In the genomic region with DNA sequence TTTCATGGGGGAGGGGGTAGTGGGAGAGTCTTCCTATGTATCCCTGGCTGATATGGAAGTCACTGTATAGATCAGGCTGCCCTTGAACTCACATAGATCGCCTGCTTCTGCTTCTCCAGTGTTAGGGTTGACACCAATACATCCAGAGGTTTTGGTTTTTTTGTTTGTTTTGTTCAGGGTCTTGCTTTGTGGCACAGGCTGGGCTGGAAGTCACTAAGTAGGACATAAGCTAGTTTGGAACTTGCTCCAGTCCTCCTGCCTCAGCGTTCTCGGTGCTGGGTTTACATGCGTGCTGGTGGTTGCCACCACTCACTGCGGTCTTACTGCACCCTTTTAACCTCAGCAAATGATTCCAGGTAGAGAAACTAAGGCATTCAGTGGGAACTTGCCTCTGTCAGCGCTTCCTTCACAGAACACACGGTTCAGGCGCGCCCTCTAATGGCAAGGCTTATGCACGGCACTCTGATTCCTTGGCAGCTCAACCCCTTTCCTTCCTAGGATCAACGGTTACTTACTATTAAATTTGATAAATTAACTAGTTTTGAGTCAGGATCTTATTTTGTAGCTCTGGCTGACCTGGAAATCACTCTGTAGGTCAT, we compare ENCODE assay signal across 8 mouse cellular contexts. TPM values are rescaled to one million over a fixed set of nuclear protein-coding genes. Genes with fewer than 3 reads are reported as not detected.
DNase-seq lines count a peak whose midpoint lies in the region; ATAC-seq and TF ChIP-seq lines count a peak whose summit lies in the region.

No protein-coding gene starts in this region.

- no peaks in the 10 kb centered on the region for H3K79me2 ChIP-seq in CH12.LX (replicated peaks; ENCODE audit: control insufficient read depth, extremely low read depth, insufficient read depth, poor library complexity, severe bottlenecking)

- no peak overlapping the region for H3K4me3 ChIP-seq in CH12.LX (replicated peaks in 1 of 3; ENCODE audit: low read depth in 2 of 3, low read length in 2 of 3, poor library complexity in 1 of 3)
- peak overlapping the region; percentile 52 for H3K4me3 ChIP-seq in embryonic facial prominence, embryonic 13.5 days
- H3K4me3 ChIP-seq in heart, embryonic 16.5 days (ENCODE audit: low read length) = no peak overlapping the region
- H3K4me3 ChIP-seq in lung, embryonic 15.5 days = no peak overlapping the region

- H3K36me3 ChIP-seq in CH12.LX (replicated peaks in 1 of 2; ENCODE audit: control insufficient read depth in 1 of 2, insufficient read depth in 1 of 2, low read length in 1 of 2) = peaks cover 4 to 9% of the 10 kb centered on the region in 2 experiments
- peaks cover 7% of the 10 kb centered on the region for H3K36me3 ChIP-seq in embryonic facial prominence, embryonic 13.5 days
- peaks cover under 1% of the 10 kb centered on the region; the same call in 1 of the 2 replicates for H3K36me3 ChIP-seq in heart, embryonic 16.5 days (ENCODE audit: control insufficient read depth, insufficient read depth)
- peaks cover 2% of the 10 kb centered on the region for H3K36me3 ChIP-seq in lung, embryonic 15.5 days

- H3K4me2 ChIP-seq in CH12.LX (ENCODE audit: insufficient read depth, low read depth, poor library complexity, severe bottlenecking) = peak overlapping the region; percentile 85
- H3K4me2 ChIP-seq in embryonic facial prominence, embryonic 13.5 days = peak overlapping the region; percentile 93
- H3K4me2 ChIP-seq in heart, embryonic 16.5 days (ENCODE audit: low read depth, low read length) = peak overlapping the region; percentile 8; the same call in 1 of the 2 replicates
- peak overlapping the region; percentile 92 for H3K4me2 ChIP-seq in lung, embryonic 15.5 days

- no peak for TF ChIP-seq POLR2A in CH12.LX (IDR thresholded peaks at IDR 0.05; ENCODE audit: low read depth, low read length)

- H3K27me3 ChIP-seq in CH12.LX (replicated peaks) = peaks cover 22% of the 10 kb centered on the region
- peaks cover 19% of the 10 kb centered on the region for H3K27me3 ChIP-seq in embryonic facial prominence, embryonic 13.5 days
- no peaks in the 10 kb centered on the region for H3K27me3 ChIP-seq in heart, embryonic 16.5 days (ENCODE audit: control insufficient read depth, insufficient read depth, low read length)
- peaks cover 17% of the 10 kb centered on the region for H3K27me3 ChIP-seq in lung, embryonic 15.5 days

- in situ Hi-C loops in CH12.LX (cut with MboI; ENCODE audit: low pct_ligation_motif_present, low pct_unique_long_range_greater_than_20kb, low sequenced_read_pairs) = loop anchor here (5.0 kb wide), 1 partner anchor 36 kb away; no protein-coding TSS in a partner anchor

- peak; percentile 94 for TF ChIP-seq RAD21 in CH12.LX (IDR thresholded peaks at IDR 0.05; ENCODE audit: low read depth, low read length)

- ATAC-seq in embryonic facial prominence, embryonic 13.5 days (ENCODE audit: insufficient number of reproducible peaks, insufficient read depth, low FRiP score, low TSS enrichment, low read depth) = no peak
- ATAC-seq in heart, embryonic 16.5 days (replicated peaks; ENCODE audit: extremely low read depth, insufficient read depth, low FRiP score) = no peak
- ATAC-seq in lung, embryonic 15.5 days (ENCODE audit: borderline replicate concordance, extremely low read depth, low FRiP score, low TSS enrichment) = no peak
- no peak for ATAC-seq in activated CD4-positive, CD25-positive, alpha-beta regulatory T cell, adult 4 months

- peaks cover 4 to 37% of the 10 kb centered on the region in 2 experiments; a peak in 3 of 4 replicates for H3K4me1 ChIP-seq in CH12.LX (ENCODE audit: control insufficient read depth in 1 of 2, insufficient read depth in 2 of 2)
- H3K4me1 ChIP-seq in embryonic facial prominence, embryonic 13.5 days = peaks cover 39% of the 10 kb centered on the region
- peaks cover 29% of the 10 kb centered on the region for H3K4me1 ChIP-seq in heart, embryonic 16.5 days (ENCODE audit: control insufficient read depth, insufficient read depth, low read length)
- peaks cover 44% of the 10 kb centered on the region for H3K4me1 ChIP-seq in lung, embryonic 15.5 days

- dilution Hi-C loops in CH12.LX (cut with MboI; ENCODE audit: extremely low pct_ligation_motif_present, extremely low pct_unique_long_range_greater_than_20kb, low sequenced_read_pairs) = no loop called here

- peak; percentile 84 to 96 for TF ChIP-seq CTCF in CH12.LX (conservative IDR thresholded peaks at IDR 0.05 in 1 of 2, IDR thresholded peaks at IDR 0.05 in 1 of 2; ENCODE audit: low read depth in 2 of 2, low read length in 2 of 2)

- H3K9me3 ChIP-seq in CH12.LX (replicated peaks; ENCODE audit: low read length) = no peaks in the 10 kb centered on the region
- no peaks in the 10 kb centered on the region for H3K9me3 ChIP-seq in embryonic facial prominence, embryonic 13.5 days
- H3K9me3 ChIP-seq in heart, embryonic 16.5 days (replicated peaks; ENCODE audit: control insufficient read depth, low read length) = no peaks in the 10 kb centered on the region
- no peaks in the 10 kb centered on the region for H3K9me3 ChIP-seq in lung, embryonic 15.5 days

- peak; percentile 81 for DNase-seq in CH12.LX (ENCODE audit: extremely low read depth)
- peak; percentile 81 for DNase-seq in adrenal gland, postnatal 14 days
- DNase-seq in kidney, postnatal 25 days = peak; percentile 74 to 78
- peak; percentile 95 for DNase-seq in retina, embryonic 14.5 days (ENCODE audit: low spot score)

- WGBS in embryonic facial prominence, embryonic 13.5 days = 2% methylated on average over 11 of the region's 11 CpGs
- 2% methylated on average over 11 of the region's 11 CpGs for WGBS in heart, embryonic 16.5 days
- WGBS in lung, embryonic 15.5 days = under 1% methylated on average over 11 of the region's 11 CpGs

- H3K27ac ChIP-seq in CH12.LX (ENCODE audit: insufficient read depth, low read depth) = no peak overlapping the region
- H3K27ac ChIP-seq in embryonic facial prominence, embryonic 13.5 days = no peak overlapping the region
- H3K27ac ChIP-seq in heart, embryonic 16.5 days (ENCODE audit: low read length) = no peak overlapping the region
- H3K27ac ChIP-seq in lung, embryonic 15.5 days = no peak overlapping the region

- no peak for TF ChIP-seq EP300 in CH12.LX (IDR thresholded peaks at IDR 0.05; ENCODE audit: low read length)

- no peak overlapping the region; the same call in 1 of the 2 replicates for H3K9ac ChIP-seq in CH12.LX (ENCODE audit: insufficient read depth, low read depth)
- H3K9ac ChIP-seq in embryonic facial prominence, embryonic 13.5 days = 0 out of 2 replicates have a peak overlapping the region, but pooled peaks have one; percentile 2
- H3K9ac ChIP-seq in heart, embryonic 16.5 days (ENCODE audit: low read length) = no peak overlapping the region
- H3K9ac ChIP-seq in lung, embryonic 15.5 days = no peak overlapping the region

RNA-seq across cellular contexts. Expression of a gene that starts 1.3 kb away (rescaled TPM):
- total RNA-seq in CH12.LX (2012; rRNA removed) (27.7 and 31.1 TPM in 2 replicates), CH12.LX (2014; rRNA removed) (25.3 and 26.9 TPM in 2 replicates)
- 28.2 and 29.8 TPM in 2 replicates for polyA plus RNA-seq in CH12.LX (2012; ENCODE audit: insufficient read length, low read depth)
- total RNA-seq in adrenal gland, postnatal 14 days (2021) = 37.1 and 46.7 TPM in 2 replicates
- 93.2 and 106 TPM in 2 replicates for polyA plus RNA-seq in embryonic facial prominence, embryonic 13.5 days (2015; fragmentation: Nextera tagmentation; extraction: Ambion mirVana)
- polyA plus RNA-seq in heart, embryonic 16.5 days (2015; fragmentation: Nextera tagmentation; extraction: Ambion mirVana) = 61.0 and 62.4 TPM in 2 replicates
- 86.4 and 88.6 TPM in 2 replicates for polyA plus RNA-seq in lung, embryonic 15.5 days (2015; fragmentation: Nextera tagmentation; extraction: Ambion mirVana)
- 10 to 100 TPM; 61.1 to 72.3 TPM for polyA plus RNA-seq in activated CD4-positive, CD25-positive, alpha-beta regulatory T cell, adult 4 months (2017; shearing (Covaris generic))

RNA-seq across cellular contexts. Expression of a gene that starts 16.0 kb away (rescaled TPM):
- total RNA-seq in CH12.LX (2012; rRNA removed) (22.6 and 33.2 TPM in 2 replicates), CH12.LX (2014; rRNA removed) (14.4 and 15.9 TPM in 2 replicates)
- 36.8 and 36.9 TPM in 2 replicates for polyA plus RNA-seq in CH12.LX (2012; ENCODE audit: insufficient read length, low read depth)
- total RNA-seq in adrenal gland, postnatal 14 days (2021) = 12.2 and 14.5 TPM in 2 replicates
- 29.4 and 30.5 TPM in 2 replicates for polyA plus RNA-seq in embryonic facial prominence, embryonic 13.5 days (2015; fragmentation: Nextera tagmentation; extraction: Ambion mirVana)
- polyA plus RNA-seq in heart, embryonic 16.5 days (2015; fragmentation: Nextera tagmentation; extraction: Ambion mirVana) = 16.2 and 16.7 TPM in 2 replicates
- 20.1 and 21.7 TPM in 2 replicates for polyA plus RNA-seq in lung, embryonic 15.5 days (2015; fragmentation: Nextera tagmentation; extraction: Ambion mirVana)
- polyA plus RNA-seq in activated CD4-positive, CD25-positive, alpha-beta regulatory T cell, adult 4 months (2017; shearing (Covaris generic)) = 10 to 100 TPM; 19.4 to 20.2 TPM

RNA-seq across cellular contexts. Expression of a gene that starts 16.2 kb away (rescaled TPM):
- total RNA-seq in CH12.LX (2012; rRNA removed) (0.42 and 0.68 TPM in 2 replicates), CH12.LX (2014; rRNA removed) (0.11 TPM in 1 of 2 replicates, not detected in the other)
- polyA plus RNA-seq in CH12.LX (2012; ENCODE audit: insufficient read length, low read depth) = 1.3 and 1.4 TPM in 2 replicates
- 7.3 and 8.3 TPM in 2 replicates for total RNA-seq in adrenal gland, postnatal 14 days (2021)
- polyA plus RNA-seq in embryonic facial prominence, embryonic 13.5 days (2015; fragmentation: Nextera tagmentation; extraction: Ambion mirVana) = 8.3 and 12.6 TPM in 2 replicates
- polyA plus RNA-seq in heart, embryonic 16.5 days (2015; fragmentation: Nextera tagmentation; extraction: Ambion mirVana) = 13.6 and 14.2 TPM in 2 replicates
- polyA plus RNA-seq in lung, embryonic 15.5 days (2015; fragmentation: Nextera tagmentation; extraction: Ambion mirVana) = 6.3 and 6.8 TPM in 2 replicates
- under 1 TPM in 1 of 2 experiments, not detected in 1; 0.17 TPM for polyA plus RNA-seq in activated CD4-positive, CD25-positive, alpha-beta regulatory T cell, adult 4 months (2017; shearing (Covaris generic))

RNA-seq across cellular contexts. Expression of a gene that starts 33.5 kb away (rescaled TPM):
- total RNA-seq in CH12.LX (2012; rRNA removed) = 0.08 and 0.13 TPM in 2 replicates
- not detected in 2 replicates for total RNA-seq in CH12.LX (2014; rRNA removed)
- polyA plus RNA-seq in CH12.LX (2012; ENCODE audit: insufficient read length, low read depth) = 0.27 and 0.56 TPM in 2 replicates
- 2.1 and 22.4 TPM in 2 replicates for total RNA-seq in adrenal gland, postnatal 14 days (2021)
- 0.06 and 0.23 TPM in 2 replicates for polyA plus RNA-seq in embryonic facial prominence, embryonic 13.5 days (2015; fragmentation: Nextera tagmentation; extraction: Ambion mirVana)
- polyA plus RNA-seq in heart, embryonic 16.5 days (2015; fragmentation: Nextera tagmentation; extraction: Ambion mirVana) = 0.24 and 0.34 TPM in 2 replicates
- 0.24 and 0.26 TPM in 2 replicates for polyA plus RNA-seq in lung, embryonic 15.5 days (2015; fragmentation: Nextera tagmentation; extraction: Ambion mirVana)
- 1 to 10 TPM in 1 of 2 experiments, under 1 TPM in 1; 0.79 to 1.1 TPM for polyA plus RNA-seq in activated CD4-positive, CD25-positive, alpha-beta regulatory T cell, adult 4 months (2017; shearing (Covaris generic))

RNA-seq across cellular contexts. Expression of a gene that starts 38.5 kb away (rescaled TPM):
- total RNA-seq in CH12.LX (2012; rRNA removed) (40.6 and 43.8 TPM in 2 replicates), CH12.LX (2014; rRNA removed) (29.0 and 30.0 TPM in 2 replicates)
- 31.7 and 33.5 TPM in 2 replicates for polyA plus RNA-seq in CH12.LX (2012; ENCODE audit: insufficient read length, low read depth)
- 28.2 and 30.2 TPM in 2 replicates for total RNA-seq in adrenal gland, postnatal 14 days (2021)
- 17.0 and 17.4 TPM in 2 replicates for polyA plus RNA-seq in embryonic facial prominence, embryonic 13.5 days (2015; fragmentation: Nextera tagmentation; extraction: Ambion mirVana)
- polyA plus RNA-seq in heart, embryonic 16.5 days (2015; fragmentation: Nextera tagmentation; extraction: Ambion mirVana) = 11.1 and 12.8 TPM in 2 replicates
- polyA plus RNA-seq in lung, embryonic 15.5 days (2015; fragmentation: Nextera tagmentation; extraction: Ambion mirVana) = 14.4 and 15.7 TPM in 2 replicates
- polyA plus RNA-seq in activated CD4-positive, CD25-positive, alpha-beta regulatory T cell, adult 4 months (2017; shearing (Covaris generic)) = 10 to 100 TPM in 1 of 2 experiments, 1 to 10 TPM in 1; 4.7 to 10.8 TPM

Comparison
In these comparisons a context has a peak if more than half of its experiments do, and no peak if none do; other contexts are left out.
1. H3K4me2 ChIP-seq: peak in every context shown above with its lines; median percentile 93 in embryonic facial prominence, embryonic 13.5 days; 92 in lung, embryonic 15.5 days; 85 in CH12.LX; 8 in heart, embryonic 16.5 days.